Mouse (Mus musculus): ENCODE measurements at regions not wholly inside any gene's neighbourhood (a gene's known extent, or its start where the extent isn't known, plus 50 kb on each side); places are given as distances from the start of the nearest gene placed in this dataset.

- Histone ChIP-seq H3K4me3 (no peak overlapping the region), H3K4me2 (no peak overlapping the region), H3K27ac (no peak overlapping the region), H3K9me3 (replicated peaks) (no peaks in the 10 kb centered on the region), H3K27me3 (replicated peaks) (no peaks in the 10 kb centered on the region), H3K36me3 (no peaks in the 10 kb centered on the region), H3K4me1 (no peaks in the 10 kb centered on the region), H3K9ac (no peak overlapping the region)
- WGBS (ENCODE audit: insufficient replicate concordance): 90% methylated on average over 15 of the region's 15 CpGs
- no peak for ATAC-seq
Measured at GRCm38 (mm10) chr6:143287322-143287721, 120.3 kb downstream of the Etnk1 start.

GRCm38 (mm10) chr6:143288491-143289130 lies 121.6 kb downstream of the Etnk1 start:
- no peak overlapping the region for H3K27ac ChIP-seq
- no peak for ATAC-seq

GRCm38 (mm10) chr6:143293648-143294047 lies 126.6 kb downstream of the Etnk1 start:
- Histone ChIP-seq H3K4me1 (no peaks in the 10 kb centered on the region), H3K9me3 (replicated peaks) (no peaks in the 10 kb centered on the region), H3K4me2 (no peak overlapping the region), H3K36me3 (no peaks in the 10 kb centered on the region), H3K9ac (no peak overlapping the region), H3K27ac (no peak overlapping the region), H3K27me3 (replicated peaks) (no peaks in the 10 kb centered on the region), H3K4me3 (no peak overlapping the region)
- 38% methylated on average over 3 of the region's 3 CpGs for WGBS (ENCODE audit: insufficient replicate concordance)
- no peak for ATAC-seq

More at GRCm38 (mm10) chr6:143288491-143289130, 121.6 kb downstream of the Etnk1 start:
- Histone ChIP-seq H3K4me2 (no peak overlapping the region), H3K4me3 (no peak overlapping the region), H3K9me3 (replicated peaks) (no peaks in the 10 kb centered on the region), H3K27me3 (replicated peaks) (no peaks in the 10 kb centered on the region), H3K9ac (no peak overlapping the region), H3K36me3 (no peaks in the 10 kb centered on the region), H3K4me1 (no peaks in the 10 kb centered on the region)
- 75% methylated on average over 19 of the region's 19 CpGs for WGBS (ENCODE audit: insufficient replicate concordance)

- Histone ChIP-seq H3K9ac (no peak overlapping the region), H3K27me3 (replicated peaks) (no peaks in the 10 kb centered on the region), H3K36me3 (no peaks in the 10 kb centered on the region), H3K4me3 (no peak overlapping the region), H3K27ac (no peak overlapping the region), H3K4me1 (no peaks in the 10 kb centered on the region), H3K4me2 (no peak overlapping the region), H3K9me3 (replicated peaks) (no peaks in the 10 kb centered on the region)
- ATAC-seq: no peak
- WGBS (ENCODE audit: insufficient replicate concordance): 68% methylated on average over 5 of the region's 5 CpGs
Measured at GRCm38 (mm10) chr6:143298391-143298790, 131.4 kb downstream of the Etnk1 start.

- no peaks in the 10 kb centered on the region for H3K36me3 ChIP-seq
Measured at GRCm38 (mm10) chr6:143301414-143301813, 134.4 kb downstream of the Etnk1 start.

GRCm38 (mm10) chr6:143307327-143307726 lies 140.3 kb downstream of the Etnk1 start:
- H3K4me3 ChIP-seq: no peak overlapping the region
- no peak for ATAC-seq
- no peak overlapping the region for H3K27ac ChIP-seq
- no peaks in the 10 kb centered on the region for H3K27me3 ChIP-seq (replicated peaks)
- H3K9ac ChIP-seq: no peak overlapping the region
- no peaks in the 10 kb centered on the region for H3K36me3 ChIP-seq
- WGBS (ENCODE audit: insufficient replicate concordance): 51% methylated on average over 6 of the region's 6 CpGs
- no peak overlapping the region for H3K4me2 ChIP-seq
- H3K4me1 ChIP-seq: no peaks in the 10 kb centered on the region
- H3K9me3 ChIP-seq (replicated peaks): no peaks in the 10 kb centered on the region

More at GRCm38 (mm10) chr6:143301414-143301813, 134.4 kb downstream of the Etnk1 start:
- WGBS (ENCODE audit: insufficient replicate concordance): 78% methylated on average over 10 of the region's 10 CpGs
- H3K4me1 ChIP-seq: no peaks in the 10 kb centered on the region
- no peak for ATAC-seq
- no peak overlapping the region for H3K9ac ChIP-seq
- H3K4me3 ChIP-seq: no peak overlapping the region
- H3K27ac ChIP-seq: no peak overlapping the region
- H3K4me2 ChIP-seq: no peak overlapping the region
- H3K27me3 ChIP-seq (replicated peaks): no peaks in the 10 kb centered on the region
- no peaks in the 10 kb centered on the region for H3K9me3 ChIP-seq (replicated peaks)

- H3K9me3 ChIP-seq (replicated peaks): no peaks in the 10 kb centered on the region
- ATAC-seq: no peak
- H3K36me3 ChIP-seq: no peaks in the 10 kb centered on the region
- no peak overlapping the region for H3K4me3 ChIP-seq
- no peak overlapping the region for H3K9ac ChIP-seq
- H3K4me1 ChIP-seq: no peaks in the 10 kb centered on the region
- H3K27ac ChIP-seq: no peak overlapping the region
- no peak overlapping the region for H3K4me2 ChIP-seq
- WGBS (ENCODE audit: insufficient replicate concordance): 65% methylated on average over 9 of the region's 9 CpGs
- no peaks in the 10 kb centered on the region for H3K27me3 ChIP-seq (replicated peaks)
Measured at GRCm38 (mm10) chr6:143315859-143316258, 148.8 kb downstream of the Etnk1 start.

GRCm38 (mm10) chr6:143320426-143320825 lies 153.4 kb downstream of the Etnk1 start:
- no peak overlapping the region for H3K4me3 ChIP-seq
- H3K4me1 ChIP-seq: no peaks in the 10 kb centered on the region
- no peak overlapping the region for H3K4me2 ChIP-seq
- H3K36me3 ChIP-seq: no peaks in the 10 kb centered on the region
- no peak overlapping the region for H3K27ac ChIP-seq
- 48% methylated on average over 7 of the region's 7 CpGs for WGBS (ENCODE audit: insufficient replicate concordance)
- H3K27me3 ChIP-seq (replicated peaks): no peaks in the 10 kb centered on the region
- H3K9ac ChIP-seq: no peak overlapping the region
- no peak for ATAC-seq
- no peaks in the 10 kb centered on the region for H3K9me3 ChIP-seq (replicated peaks)

GRCm38 (mm10) chr6:143324636-143325035 lies 157.6 kb downstream of the Etnk1 start:
- Histone ChIP-seq H3K4me1 (no peaks in the 10 kb centered on the region), H3K9me3 (replicated peaks) (0 out of 2 replicates have a peak, but pooled peaks cover 3% of the 10 kb centered on the region), H3K36me3 (no peaks in the 10 kb centered on the region), H3K4me3 (no peak overlapping the region), H3K27ac (no peak overlapping the region), H3K4me2 (no peak overlapping the region), H3K27me3 (replicated peaks) (no peaks in the 10 kb centered on the region), H3K9ac (no peak overlapping the region)
- ATAC-seq: no peak
- 41% methylated on average over 8 of the region's 8 CpGs for WGBS (ENCODE audit: insufficient replicate concordance)

- H3K4me3 ChIP-seq: 0 out of 2 replicates have a peak overlapping the region, but pooled peaks have one; percentile 3
- no peaks in the 10 kb centered on the region for H3K36me3 ChIP-seq
- H3K9me3 ChIP-seq (replicated peaks): 0 out of 2 replicates have a peak, but pooled peaks cover 3% of the 10 kb centered on the region
- WGBS (ENCODE audit: insufficient replicate concordance): 64% methylated on average over 22 of the region's 22 CpGs
- no peaks in the 10 kb centered on the region for H3K4me1 ChIP-seq
- ATAC-seq: peak; percentile 32; the same call in 1 of the 2 replicates
- H3K27ac ChIP-seq: no peak overlapping the region
- peak overlapping the region; percentile 29 for H3K4me2 ChIP-seq
- no peak overlapping the region for H3K9ac ChIP-seq
- H3K27me3 ChIP-seq (replicated peaks): no peaks in the 10 kb centered on the region
Measured at GRCm38 (mm10) chr6:143326956-143327722, 160.1 kb downstream of the Etnk1 start.

- H3K9me3 ChIP-seq (replicated peaks): 0 out of 2 replicates have a peak, but pooled peaks cover 3% of the 10 kb centered on the region
- H3K27ac ChIP-seq: no peak overlapping the region
- H3K4me1 ChIP-seq: no peaks in the 10 kb centered on the region
- H3K9ac ChIP-seq: no peak overlapping the region
- 0 out of 2 replicates have a peak overlapping the region, but pooled peaks have one; percentile 29 for H3K4me2 ChIP-seq
- no peaks in the 10 kb centered on the region for H3K27me3 ChIP-seq (replicated peaks)
- no peak for ATAC-seq
- no peak overlapping the region for H3K4me3 ChIP-seq
- H3K36me3 ChIP-seq: no peaks in the 10 kb centered on the region
- WGBS (ENCODE audit: insufficient replicate concordance): 66% methylated on average over 8 of the region's 8 CpGs
Measured at GRCm38 (mm10) chr6:143327788-143328187, 160.8 kb downstream of the Etnk1 start.

- Histone ChIP-seq H3K4me1 (no peaks in the 10 kb centered on the region), H3K9ac (no peak overlapping the region), H3K36me3 (no peaks in the 10 kb centered on the region), H3K27me3 (replicated peaks) (no peaks in the 10 kb centered on the region), H3K4me3 (no peak overlapping the region), H3K9me3 (replicated peaks) (0 out of 2 replicates have a peak, but pooled peaks cover 3% of the 10 kb centered on the region), H3K4me2 (no peak overlapping the region), H3K27ac (no peak overlapping the region)
- WGBS (ENCODE audit: insufficient replicate concordance): 74% methylated on average over 9 of the region's 9 CpGs
- no peak for ATAC-seq
Measured at GRCm38 (mm10) chr6:143328202-143328601, 161.2 kb downstream of the Etnk1 start.
